Mouse (Mus musculus): Measurements from ENCODE around the gene Gm49450.

DNA sequence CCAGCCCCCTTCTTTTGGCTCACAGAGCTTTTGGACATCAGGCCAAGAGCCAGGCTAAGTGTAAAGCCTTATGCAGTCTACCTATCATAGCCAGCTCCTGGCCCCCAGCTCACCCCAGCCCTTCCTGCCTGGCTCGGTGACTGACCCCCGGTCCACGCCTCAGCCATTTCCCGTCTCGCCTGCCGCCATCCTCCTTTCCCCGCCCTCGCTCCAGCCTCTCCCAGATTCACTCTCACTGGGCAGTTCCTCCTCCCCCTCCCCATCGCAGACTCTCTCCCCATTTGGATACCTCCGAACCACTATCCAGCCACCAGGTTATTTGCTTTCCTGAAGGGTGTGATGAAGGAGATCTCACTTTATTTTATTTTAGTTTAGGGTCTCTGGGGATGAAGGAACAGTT lies 55.9 kb downstream of the Gm49450 start:
- TF ChIP-seq EP300 (IDR thresholded peaks at IDR 0.05; ENCODE audit: low read depth) (no peak), CTCF (IDR thresholded peaks at IDR 0.05; ENCODE audit: low read depth) (no peak)

Measured in liver, embryonic 14.5 days (tissue).